Mouse (Mus musculus): Measurements from ENCODE around the gene Ackr1.

Gene Ackr1

GRCm38 (mm10) chr1:173333312-173334253, at the start of gene Ackr1:
Gene Ackr1, minus strand, starts transcription at chr1:173333750.
- no peak for DNase-seq (ENCODE audit: low spot score)

GRCm38 (mm10) chr1:173381436-173381835, 47.9 kb upstream of the Ackr1 start:
- DNase-seq (ENCODE audit: low spot score) = no peak

GRCm38 (mm10) chr1:173377380-173378112, 44.0 kb upstream of the Ackr1 start:
- DNase-seq (ENCODE audit: low spot score) = peak; percentile 35

- no peak for DNase-seq (ENCODE audit: low spot score)
These were observed 40.5 kb upstream of the Ackr1 start for GRCm38 (mm10) chr1:173374020-173374419.

GRCm38 (mm10) chr1:173371586-173371985, 38.0 kb upstream of the Ackr1 start:
- no peak for DNase-seq (ENCODE audit: low spot score)

GRCm38 (mm10) chr1:173370456-173370855, 36.9 kb upstream of the Ackr1 start:
- no peak for DNase-seq (ENCODE audit: low spot score)

GRCm38 (mm10) chr1:173369611-173370010, 36.1 kb upstream of the Ackr1 start:
- DNase-seq (ENCODE audit: low spot score) = no peak

- DNase-seq (ENCODE audit: low spot score) = peak; percentile 11
These were observed 34.0 kb upstream of the Ackr1 start, which contains the start of gene Cadm3 for GRCm38 (mm10) chr1:173367356-173368046. Gene Cadm3, minus strand, starts transcription at chr1:173367695.

GRCm38 (mm10) chr1:173366701-173367355, 33.3 kb upstream of the Ackr1 start:
- no peak for DNase-seq (ENCODE audit: low spot score)

- DNase-seq (ENCODE audit: low spot score) = peak; percentile 11
These were observed 32.4 kb upstream of the Ackr1 start for GRCm38 (mm10) chr1:173365970-173366409.

GRCm38 (mm10) chr1:173364125-173364800, 30.7 kb upstream of the Ackr1 start:
- no peak for DNase-seq (ENCODE audit: low spot score)

GRCm38 (mm10) chr1:173363436-173363835, 29.9 kb upstream of the Ackr1 start:
- DNase-seq (ENCODE audit: low spot score) = no peak

- peak; percentile 54 for DNase-seq (ENCODE audit: low spot score)
These were observed 28.1 kb upstream of the Ackr1 start for GRCm38 (mm10) chr1:173361651-173362050.

- DNase-seq (ENCODE audit: low spot score) = no peak
These were observed 26.2 kb upstream of the Ackr1 start for GRCm38 (mm10) chr1:173359590-173360290.

- no peak for DNase-seq (ENCODE audit: low spot score)
These were observed 24.2 kb upstream of the Ackr1 start for GRCm38 (mm10) chr1:173357799-173358198.

GRCm38 (mm10) chr1:173356699-173357098, 23.1 kb upstream of the Ackr1 start:
- DNase-seq (ENCODE audit: low spot score) = no peak

GRCm38 (mm10) chr1:173355107-173355846, 21.7 kb upstream of the Ackr1 start:
- DNase-seq (ENCODE audit: low spot score) = no peak

GRCm38 (mm10) chr1:173350372-173350957, 16.9 kb upstream of the Ackr1 start, which contains the start of gene Aim2:
Gene Aim2, plus strand, starts transcription at chr1:173350879.
- DNase-seq (ENCODE audit: low spot score) = no peak

- peak; percentile 16 for DNase-seq (ENCODE audit: low spot score)
These were observed 16.4 kb upstream of the Ackr1 start for GRCm38 (mm10) chr1:173349946-173350345.
